ENCODE assay signal across 8 mouse cellular contexts in the genomic region with DNA sequence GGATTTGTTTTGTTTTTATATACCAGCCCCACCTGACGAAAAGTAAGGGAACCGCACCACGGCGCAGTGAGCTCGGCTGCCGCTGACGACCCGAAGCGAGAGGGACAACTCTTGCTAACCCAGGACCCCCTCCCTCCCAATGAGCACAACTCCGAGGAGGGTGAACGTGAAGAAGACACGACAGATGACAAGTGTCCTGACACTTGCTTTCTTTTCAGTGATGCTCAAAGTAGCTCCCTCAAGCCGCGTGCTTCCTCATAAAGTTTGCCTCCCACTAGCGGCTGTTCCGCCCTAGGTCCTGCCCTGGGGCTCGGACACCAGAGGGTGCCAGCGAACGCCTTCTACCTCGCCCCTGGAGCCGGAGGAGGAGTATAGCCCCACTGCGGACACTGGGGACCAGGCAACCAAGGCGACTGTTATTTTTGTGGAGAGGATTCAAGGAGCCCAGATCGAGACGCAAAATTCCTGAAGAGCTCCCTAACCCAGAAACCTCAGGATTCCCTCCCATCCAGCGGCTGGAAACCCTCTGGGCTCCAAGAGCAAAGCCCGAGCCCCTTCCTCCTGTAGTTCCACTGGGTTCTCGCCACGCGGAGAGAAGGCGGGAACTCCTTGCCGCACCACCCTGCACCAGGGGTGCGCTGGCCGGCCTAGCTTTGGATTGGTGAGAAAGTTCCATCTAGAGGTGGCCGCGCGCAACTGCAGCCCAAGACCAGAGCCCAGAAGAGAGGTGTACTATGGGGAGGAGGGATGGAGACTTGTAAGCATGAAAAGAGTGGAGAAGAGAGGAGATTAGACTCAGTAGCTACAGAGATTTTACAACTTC. TPM values are rescaled to one million over a fixed set of nuclear protein-coding genes. Genes with fewer than 3 reads are reported as not detected.
DNase-seq lines count a peak whose midpoint lies in the region; ATAC-seq and TF ChIP-seq lines count a peak whose summit lies in the region.

No protein-coding gene starts in this region.

- H3K36me3 ChIP-seq in ES-E14 (ENCODE audit: control insufficient read depth, insufficient read depth, low read length, poor library complexity, severe bottlenecking) = no peaks in the 10 kb centered on the region
- H3K36me3 ChIP-seq in forebrain, embryonic 15.5 days = no peaks in the 10 kb centered on the region
- H3K36me3 ChIP-seq in lung, embryonic 14.5 days (ENCODE audit: insufficient read depth) = no peaks in the 10 kb centered on the region
- no peaks in the 10 kb centered on the region for H3K36me3 ChIP-seq in thymus, adult 2 months (ENCODE audit: control insufficient read depth, insufficient read depth, low read length)

- peak overlapping the region; percentile 53 to 71 for H3K4me3 ChIP-seq in ES-E14 (ENCODE audit: insufficient read depth in 1 of 2, low read depth in 1 of 2, low read length in 2 of 2, poor library complexity in 1 of 2, severe bottlenecking in 1 of 2)
- peak overlapping the region; percentile 68 for H3K4me3 ChIP-seq in forebrain, embryonic 15.5 days
- H3K4me3 ChIP-seq in layer of hippocampus, adult 2 months = peak overlapping the region; percentile 64
- peak overlapping the region; percentile 48 for H3K4me3 ChIP-seq in lung, embryonic 14.5 days (ENCODE audit: low read depth, low read length)
- H3K4me3 ChIP-seq in olfactory bulb, adult 2 months (ENCODE audit: insufficient read depth, low read depth, low read length) = peak overlapping the region; percentile 74
- H3K4me3 ChIP-seq in thymus, adult 2 months (ENCODE audit: control insufficient read depth, insufficient read depth, low read length) = peak overlapping the region; percentile 22

- peak overlapping the region; percentile 65; the same call in 1 of the 2 replicates for H3K9ac ChIP-seq in ES-E14 (ENCODE audit: insufficient read depth, low read depth, low read length, poor library complexity, severe bottlenecking)
- peak overlapping the region; percentile 54 for H3K9ac ChIP-seq in forebrain, embryonic 15.5 days (replicated peaks)
- H3K9ac ChIP-seq in lung, embryonic 14.5 days = peak overlapping the region; percentile 38

- H3K27me3 ChIP-seq in forebrain, embryonic 15.5 days = peaks cover 2% of the 10 kb centered on the region; the same call in 1 of the 2 replicates
- peaks cover 49% of the 10 kb centered on the region for H3K27me3 ChIP-seq in lung, embryonic 14.5 days (ENCODE audit: insufficient read depth, low read length)
- peaks cover 14% of the 10 kb centered on the region for H3K27me3 ChIP-seq in thymus, adult 2 months (ENCODE audit: control insufficient read depth, insufficient read depth, low read length)

- peak overlapping the region; percentile 100 for H3K4me2 ChIP-seq in forebrain, embryonic 15.5 days (replicated peaks)
- peak overlapping the region; percentile 96 for H3K4me2 ChIP-seq in lung, embryonic 14.5 days

- intact Hi-C loops in heart, postnatal 36 days (cut with DNase I) = loop anchor here (1.0 kb wide), 1 partner anchor 478 kb away; no protein-coding TSS in a partner anchor

- H3K9me3 ChIP-seq in ES-E14 (ENCODE audit: control insufficient read depth, insufficient read depth, low read depth, low read length) = no peaks in the 10 kb centered on the region
- H3K9me3 ChIP-seq in forebrain, embryonic 15.5 days = no peaks in the 10 kb centered on the region
- H3K9me3 ChIP-seq in lung, embryonic 14.5 days (ENCODE audit: low read depth, low read length) = no peaks in the 10 kb centered on the region

- in situ Hi-C loops in ES-E14 (cut with MboI; ENCODE audit: low sequenced_read_pairs in 2 of 2, unreplicated experiment in 2 of 2) = no loop called here

- peak; percentile 87 for DNase-seq in ES-E14 (ENCODE audit: low read depth, low spot score)
- DNase-seq in cerebellum, adult 11 months = peak; percentile 67
- peak; percentile 71 for DNase-seq in heart, postnatal 36 days
- DNase-seq in layer of hippocampus, adult 2 months (ENCODE audit: low spot score in 2 of 2) = peak; percentile 84 to 87
- peak; percentile 90 for DNase-seq in lung, embryonic 14.5 days
- DNase-seq in thymus, adult 2 months = peak; percentile 72

- TF ChIP-seq CTCF in layer of hippocampus, adult 2 months (conservative IDR thresholded peaks at IDR 0.05) = peak; percentile 97
- peak; percentile 86 for TF ChIP-seq CTCF in lung, embryonic 14.5 days (IDR thresholded peaks at IDR 0.05; ENCODE audit: low read depth)
- TF ChIP-seq CTCF in olfactory bulb, adult 2 months (IDR thresholded peaks at IDR 0.05; ENCODE audit: insufficient read depth, low read depth, low read length) = peak; percentile 88
- TF ChIP-seq CTCF in thymus, adult 2 months (IDR thresholded peaks at IDR 0.05; ENCODE audit: borderline replicate concordance, control insufficient read depth, extremely low read depth, insufficient read depth, low read length, poor library complexity) = peak; percentile 73; the same call in 1 of the 2 replicates

- WGBS in forebrain, embryonic 15.5 days = 1% methylated on average over 37 of the region's 37 CpGs
- WGBS in lung, embryonic 14.5 days = under 1% methylated on average over 37 of the region's 37 CpGs
- WGBS in olfactory bulb, adult 2 months = under 1% methylated on average over 37 of the region's 37 CpGs
- WGBS in thymus, adult 2 months = 1% methylated on average over 37 of the region's 37 CpGs

- no peaks in the 10 kb centered on the region; a peak in 2 of 4 replicates for H3K4me1 ChIP-seq in ES-E14 (ENCODE audit: control insufficient read depth in 2 of 2, insufficient read depth in 2 of 2, low read length in 2 of 2, poor library complexity in 1 of 2)
- H3K4me1 ChIP-seq in forebrain, embryonic 15.5 days = peaks cover 35% of the 10 kb centered on the region
- no peaks in the 10 kb centered on the region for H3K4me1 ChIP-seq in lung, embryonic 14.5 days (ENCODE audit: insufficient read depth)
- H3K4me1 ChIP-seq in olfactory bulb, adult 2 months (ENCODE audit: control insufficient read depth, insufficient read depth, low read length) = peaks cover 2% of the 10 kb centered on the region; the same call in 1 of the 2 replicates
- peaks cover 14% of the 10 kb centered on the region for H3K4me1 ChIP-seq in thymus, adult 2 months (replicated peaks; ENCODE audit: control insufficient read depth, insufficient read depth, low read length)

- ATAC-seq in forebrain, embryonic 15.5 days (replicated peaks) = peak; percentile 92
- ATAC-seq in lung, embryonic 14.5 days (ENCODE audit: insufficient read depth) = peak; percentile 95

- H3K27ac ChIP-seq in ES-E14 (ENCODE audit: insufficient read depth, low read depth, low read length, poor library complexity, severe bottlenecking) = no peak overlapping the region
- 0 out of 2 replicates have a peak overlapping the region, but pooled peaks have one; percentile 6 for H3K27ac ChIP-seq in forebrain, embryonic 15.5 days (replicated peaks)
- H3K27ac ChIP-seq in layer of hippocampus, adult 2 months = no peak overlapping the region
- H3K27ac ChIP-seq in lung, embryonic 14.5 days (ENCODE audit: low read depth) = no peak overlapping the region
- 0 out of 2 replicates have a peak overlapping the region, but pooled peaks have one; percentile 4 for H3K27ac ChIP-seq in olfactory bulb, adult 2 months (ENCODE audit: insufficient read depth, low read depth, low read length)
- no peak overlapping the region for H3K27ac ChIP-seq in thymus, adult 2 months (ENCODE audit: control insufficient read depth, insufficient read depth, low read length)

- TF ChIP-seq POLR2A in olfactory bulb, adult 2 months (IDR thresholded peaks at IDR 0.05; ENCODE audit: insufficient read depth, low read depth, low read length) = no peak
- TF ChIP-seq POLR2A in thymus, adult 2 months (IDR thresholded peaks at IDR 0.05; ENCODE audit: control insufficient read depth, extremely low read depth, insufficient read depth, low read length, poor library complexity) = no peak

TF ChIP-seq in ES-E14, 5 proteins besides CTCF, POLR2A, EP300 and RAD21:
- TF ChIP-seq ZC3H11A (IDR thresholded peaks at IDR 0.05; ENCODE audit: borderline replicate concordance, low read depth, low read length) (peak; percentile 18; the same call in 1 of the 2 replicates), MAFK (IDR thresholded peaks at IDR 0.05; ENCODE audit: insufficient read depth, low read depth, low read length) (no peak), CHD2 (IDR thresholded peaks at IDR 0.05; ENCODE audit: low read depth, low read length) (no peak), HCFC1 (IDR thresholded peaks at IDR 0.05; ENCODE audit: borderline replicate concordance, insufficient read depth, low read length) (no peak)

RNA-seq across cellular contexts. Expression of gene Grm8, which starts 0.6 kb away (rescaled TPM):
- 0.26 and 0.67 TPM in 2 replicates for total RNA-seq in ES-E14 (2012; rRNA removed)
- polyA plus RNA-seq in forebrain, embryonic 15.5 days (2015; fragmentation: Nextera tagmentation; extraction: Ambion mirVana) = 4.3 and 4.5 TPM in 2 replicates
- total RNA-seq in heart, postnatal 36 days (2021) = not detected
- total RNA-seq in layer of hippocampus, adult 2 months (2021) = 10 to 100 TPM in 1 of 2 experiments, 1 to 10 TPM in 1; 8.9 to 10.2 TPM
- 0.09 TPM in 1 of 2 replicates, not detected in the other for polyA plus RNA-seq in lung, embryonic 14.5 days (2014; fragmentation: Nextera tagmentation; extraction: Ambion mirVana)
- not detected in 2 replicates for polyA plus RNA-seq in olfactory bulb, adult 2 months (2012; ENCODE audit: insufficient read depth, insufficient read length, low replicate concordance, missing spikeins)
- polyA plus RNA-seq in thymus, adult 2 months (2012; rRNA removed) = 0.45 and 0.51 TPM in 2 replicates

Comparison
In these comparisons a context has a peak if more than half of its experiments do, and no peak if none do; other contexts are left out.
1. H3K27ac ChIP-seq: peak in forebrain, embryonic 15.5 days (single experiment) and olfactory bulb, adult 2 months (single experiment); none in ES-E14 (single experiment), layer of hippocampus, adult 2 months (single experiment), lung, embryonic 14.5 days (single experiment) and thymus, adult 2 months (single experiment).
2. H3K4me3 ChIP-seq: peak in every context shown above with its lines; median percentile 74 in olfactory bulb, adult 2 months; 68 in forebrain, embryonic 15.5 days; 64 in layer of hippocampus, adult 2 months; 62 in ES-E14; 48 in lung, embryonic 14.5 days; 22 in thymus, adult 2 months.
3. Peak in every context shown above with its lines, with median percentiles within 50 percentile points of each other: DNase-seq, H3K9ac ChIP-seq and CTCF ChIP-seq.